Mouse (Mus musculus) intestine, postnatal 0 days (tissue): ENCODE results near the gene Vamp1. TPM values are rescaled to one million over a fixed set of nuclear protein-coding genes. Genes with fewer than 3 reads are reported as not detected.

Experiments used
- ATAC-seq: fragments of 200-750 bp; cut with Nextera tagmentation; 2 replicates; pipeline ENCODE4 v1.8.0; 2017; ENCODE audit warnings: mild to moderate bottlenecking, moderate TSS enrichment, moderate library complexity
- H3K27ac ChIP-seq: fragments of 300-500 bp; sonication (generic); 2 replicates; pipeline ENCODE4 v1.5.1; 2014; ENCODE audit warnings: mild to moderate bottlenecking, low read depth, low read length, moderate library complexity
- H3K27me3 ChIP-seq: fragments of 300-500 bp; sonication (generic); replicated peaks from 2 replicates; pipeline ENCODE4 v1.6.1; 2014; ENCODE audit warnings: low read length, mixed read lengths; ENCODE audit not compliant: control insufficient read depth, insufficient read depth
- H3K36me3 ChIP-seq: fragments of 300-500 bp; sonication (generic); 2 replicates; pipeline ENCODE4 v1.6.1; 2014; ENCODE audit warnings: mild to moderate bottlenecking, moderate library complexity; ENCODE audit not compliant: control insufficient read depth, insufficient read depth
- H3K4me1 ChIP-seq: fragments of 300-500 bp; sonication (generic); replicated peaks from 2 replicates; pipeline ENCODE4 v1.6.1; 2014; ENCODE audit warnings: antibody characterized with exemption, low read length, mixed read lengths; ENCODE audit not compliant: control insufficient read depth, insufficient read depth
- H3K4me2 ChIP-seq: fragments of 300-500 bp; sonication (generic); replicated peaks from 2 replicates; pipeline ENCODE4 v1.6.1; 2014; ENCODE audit warnings: low read depth, mild to moderate bottlenecking, moderate library complexity
- H3K4me3 ChIP-seq: fragments of 300-500 bp; sonication (generic); 2 replicates; pipeline ENCODE4 v1.5.1; 2014; ENCODE audit warnings: low read depth, low read length
- H3K9ac ChIP-seq: fragments of 300-500 bp; sonication (generic); 2 replicates; pipeline ENCODE4 v1.6.1; 2014; ENCODE audit warnings: mild to moderate bottlenecking, low read depth, low read length
- H3K9me3 ChIP-seq: fragments of 300-500 bp; sonication (generic); 2 replicates; pipeline ENCODE4 v1.6.1; 2016; ENCODE audit warnings: mixed run types; ENCODE audit not compliant: control insufficient read depth
- CTCF ChIP-seq: sonication (generic); IDR thresholded peaks from 2 replicates; pipeline ENCODE4 v1.5.1; 2016; ENCODE audit warnings: low read depth, mild to moderate bottlenecking, control low read depth, antibody characterized with exemption, moderate library complexity
- WGBS: fragments of 180-500 bp; shearing (Covaris S2); extraction: QIAGEN DNeasy Blood & Tissue Kit; methylation state at CpG from one replicate; pipeline ENCODE4 v1.1.7; 2014; 5-methylcytosine and 5-hydroxymethylcytosine counted together
- polyA plus RNA-seq: library from polyadenylated mRNA; unstranded; fragments of >200 nt; fragmentation: Nextera tagmentation; extraction: Ambion mirVana; gene quantifications from 2 replicates; pipeline ENCODE4 v1.2.1, GENCODE M21; 2015

Gene Vamp1
- polyA plus RNA-seq, 1 experiment from 2014 or later: 2.7 TPM

DNA sequence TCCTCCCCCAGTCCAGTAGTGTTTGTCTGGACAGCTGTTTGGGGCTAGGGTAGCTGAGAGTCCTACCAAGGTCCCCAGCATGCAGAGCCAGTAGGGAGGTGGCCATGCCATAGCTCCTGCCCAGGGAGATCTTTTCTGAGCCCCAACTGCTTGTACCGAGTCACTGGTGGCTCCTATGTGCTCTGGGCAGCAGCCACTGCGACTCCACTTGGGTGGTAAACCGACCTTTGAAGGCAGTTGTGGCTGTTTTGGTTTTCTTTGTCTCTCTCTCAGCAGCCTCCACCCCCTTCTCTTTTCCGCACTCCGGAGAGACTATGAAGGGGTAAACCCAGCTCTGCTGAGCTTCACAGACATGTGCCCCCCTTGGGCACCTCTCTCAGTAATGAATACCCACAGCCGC is 21.4 kb downstream of the Vamp1 start, which contains the start of gene Cd27:
Gene Cd27 (minus strand): TSS at position 229 of the 400 bp plus-strand sequence.
- WGBS: 73% methylated on average over 6 of the region's 6 CpGs
- Histone ChIP-seq H3K9me3 (no peaks in the 10 kb centered on the region), H3K4me1 (no peaks in the 10 kb centered on the region; the same call in 1 of the 2 replicates), H3K27ac (no peak within 1 kb of the TSS), H3K9ac (no peak within 1 kb of the TSS), H3K27me3 (no peaks in the 10 kb centered on the region), H3K4me3 (no peak within 1 kb of the TSS), H3K36me3 (no peaks in the 10 kb centered on the region), H3K4me2 (no peak within 1 kb of the TSS)
- no peak for TF ChIP-seq CTCF
- no peak for ATAC-seq

DNA sequence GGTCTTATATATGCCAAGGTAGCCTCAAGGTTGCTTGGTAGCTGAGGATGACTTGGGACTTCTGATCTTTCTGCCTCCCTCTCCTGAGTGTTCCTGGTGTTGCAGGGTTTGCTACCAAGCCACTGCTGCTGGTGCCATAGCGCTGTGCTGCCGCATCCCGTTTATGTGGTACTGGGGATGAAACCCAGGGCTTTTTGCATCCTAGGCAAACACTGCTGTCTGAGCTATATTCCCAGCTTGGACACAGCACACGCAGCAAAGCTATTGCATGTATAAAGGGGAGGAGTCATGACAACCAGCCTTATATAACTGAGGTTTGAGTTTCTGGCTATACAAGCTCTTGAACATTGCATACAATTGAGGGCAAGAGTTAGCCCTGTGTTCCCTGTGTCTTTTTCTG is 22.1 kb downstream of the Vamp1 start:
- 83% methylated on average over 4 of the region's 4 CpGs for WGBS
- Histone ChIP-seq H3K27me3 (no peaks in the 10 kb centered on the region), H3K4me1 (no peaks in the 10 kb centered on the region), H3K9me3 (no peaks in the 10 kb centered on the region), H3K9ac (no peak overlapping the region), H3K4me2 (no peak overlapping the region), H3K36me3 (no peaks in the 10 kb centered on the region), H3K4me3 (no peak overlapping the region), H3K27ac (no peak overlapping the region)
- TF ChIP-seq CTCF: no peak
- no peak for ATAC-seq

DNA sequence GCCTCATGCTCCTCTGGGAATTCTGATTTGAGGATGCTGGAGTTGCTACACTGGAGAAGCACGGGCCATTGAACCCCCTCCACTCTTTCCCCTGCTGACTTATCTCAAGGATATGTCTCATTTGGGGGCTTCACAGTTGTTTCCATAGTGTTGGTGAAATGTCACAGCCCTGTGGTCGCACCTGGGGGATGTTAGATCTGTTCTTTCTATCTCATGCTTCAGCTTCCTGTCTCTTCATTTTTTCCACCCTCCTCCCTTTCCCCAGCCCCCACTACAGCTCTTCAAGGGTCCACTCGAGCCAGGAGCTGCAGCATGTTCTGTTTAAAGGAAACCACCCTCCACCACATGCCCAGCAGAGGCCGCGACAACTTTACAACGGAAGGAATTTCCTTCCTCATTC is 23.0 kb downstream of the Vamp1 start:
- no peaks in the 10 kb centered on the region for H3K36me3 ChIP-seq
- H3K9ac ChIP-seq: no peak overlapping the region
- no peak overlapping the region for H3K4me3 ChIP-seq
- no peaks in the 10 kb centered on the region for H3K9me3 ChIP-seq
- H3K4me1 ChIP-seq: no peaks in the 10 kb centered on the region
- no peak overlapping the region for H3K4me2 ChIP-seq
- ATAC-seq: no peak
- TF ChIP-seq CTCF: peak; percentile 25; the same call in 1 of the 2 replicates
- no peaks in the 10 kb centered on the region for H3K27me3 ChIP-seq
- 48% methylated on average over 6 of the region's 6 CpGs for WGBS
- no peak overlapping the region for H3K27ac ChIP-seq

DNA sequence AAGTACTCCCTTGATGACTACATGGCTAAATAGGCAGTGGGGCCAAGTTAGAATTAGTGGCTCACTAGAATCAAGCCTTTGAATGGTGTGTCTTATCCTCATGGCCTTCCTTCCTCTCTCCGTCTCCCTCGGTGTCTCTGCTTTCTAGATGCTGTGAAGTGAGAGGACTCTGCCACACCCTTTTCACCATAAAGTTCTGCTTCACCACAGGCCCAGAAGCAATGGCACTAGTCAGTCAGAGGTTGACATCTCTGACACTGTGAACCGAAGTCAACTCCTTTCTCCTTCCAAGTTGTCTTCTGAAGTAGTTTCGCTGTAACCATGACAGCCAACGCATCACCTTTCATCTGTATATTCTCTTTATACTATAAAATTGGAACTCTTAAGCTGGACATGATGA is 24.2 kb downstream of the Vamp1 start:
- Histone ChIP-seq H3K4me1 (no peaks in the 10 kb centered on the region), H3K27ac (no peak overlapping the region), H3K9ac (no peak overlapping the region), H3K36me3 (no peaks in the 10 kb centered on the region), H3K4me3 (no peak overlapping the region), H3K9me3 (no peaks in the 10 kb centered on the region), H3K27me3 (no peaks in the 10 kb centered on the region), H3K4me2 (no peak overlapping the region)
- 89% methylated on average over 5 of the region's 5 CpGs for WGBS
- no peak for TF ChIP-seq CTCF
- no peak for ATAC-seq

DNA sequence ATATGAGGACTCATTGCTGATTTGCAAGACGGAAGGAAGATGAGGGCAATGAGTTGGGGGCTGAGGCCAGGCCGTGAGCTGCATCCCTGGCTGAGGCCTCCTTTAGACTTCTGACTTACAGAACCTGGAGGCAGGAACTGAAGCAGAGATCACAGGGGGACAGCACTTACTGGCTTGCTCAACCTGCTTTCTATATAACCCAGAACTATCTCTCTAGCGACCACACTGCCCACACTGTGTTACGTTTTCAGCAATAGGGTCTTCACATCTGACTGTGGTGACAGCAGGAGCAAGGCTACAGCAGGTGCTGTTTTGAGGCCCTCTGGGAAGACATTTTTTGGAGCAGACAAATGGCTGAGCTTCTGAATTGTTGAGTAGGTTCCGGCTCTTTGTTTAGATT is 25.3 kb downstream of the Vamp1 start:
- no peak overlapping the region for H3K9ac ChIP-seq
- H3K4me1 ChIP-seq: no peaks in the 10 kb centered on the region
- no peak overlapping the region for H3K27ac ChIP-seq
- ATAC-seq: no peak
- no peaks in the 10 kb centered on the region for H3K36me3 ChIP-seq
- TF ChIP-seq CTCF: no peak
- 79% methylated on average over 5 of the region's 5 CpGs for WGBS
- no peak overlapping the region for H3K4me3 ChIP-seq
- H3K4me2 ChIP-seq: no peak overlapping the region
- no peaks in the 10 kb centered on the region for H3K27me3 ChIP-seq
- no peaks in the 10 kb centered on the region for H3K9me3 ChIP-seq

DNA sequence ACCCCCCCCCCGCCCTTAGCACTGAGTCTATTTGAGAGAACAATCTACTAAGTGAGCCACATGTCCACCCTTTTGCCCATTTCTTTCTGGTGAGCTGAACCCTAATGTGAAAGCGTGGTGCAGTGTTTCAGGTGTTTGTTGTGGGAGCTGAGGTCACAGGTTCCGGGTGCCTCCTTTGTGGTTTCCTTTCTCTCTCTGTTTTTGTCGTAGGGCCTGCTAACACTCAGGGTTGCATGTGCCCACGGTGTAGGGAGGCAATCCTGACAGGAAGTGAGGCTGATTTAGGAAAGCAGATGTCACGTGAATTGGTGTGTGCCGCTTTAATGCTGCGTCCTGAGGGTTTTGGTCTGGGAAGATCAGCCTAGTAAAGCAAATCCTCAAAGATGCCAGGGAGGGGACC is 26.2 kb downstream of the Vamp1 start:
- no peak overlapping the region for H3K4me3 ChIP-seq
- 79% methylated on average over 8 of the region's 8 CpGs for WGBS
- H3K9ac ChIP-seq: no peak overlapping the region
- no peaks in the 10 kb centered on the region for H3K4me1 ChIP-seq
- H3K4me2 ChIP-seq: no peak overlapping the region
- TF ChIP-seq CTCF: no peak
- H3K27ac ChIP-seq: no peak overlapping the region
- no peaks in the 10 kb centered on the region for H3K36me3 ChIP-seq
- no peak for ATAC-seq
- no peaks in the 10 kb centered on the region for H3K27me3 ChIP-seq
- no peaks in the 10 kb centered on the region for H3K9me3 ChIP-seq

DNA sequence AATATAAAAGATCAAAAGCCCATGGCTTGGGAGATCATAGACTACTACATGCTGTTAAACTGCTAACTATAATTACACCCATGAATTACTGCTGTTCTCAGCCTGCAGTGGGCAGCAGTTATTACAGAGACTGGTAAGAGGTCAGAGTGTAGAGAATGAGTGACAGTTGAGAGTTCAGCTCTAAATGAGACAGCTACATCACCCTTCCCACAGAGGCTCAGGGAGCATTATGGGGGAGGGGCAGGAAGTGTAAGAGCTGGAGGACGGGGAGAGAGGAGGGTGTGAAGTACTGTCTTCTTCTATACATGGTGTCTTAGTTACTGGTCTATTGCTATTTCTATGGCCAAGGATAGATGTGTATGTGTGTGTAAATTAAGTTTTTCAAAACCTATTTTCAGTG is 29.2 kb downstream of the Vamp1 start:
- no peaks in the 10 kb centered on the region for H3K27me3 ChIP-seq
- 39% methylated on average over 1 of the region's 1 CpGs for WGBS
- no peaks in the 10 kb centered on the region for H3K4me1 ChIP-seq
- no peak overlapping the region for H3K4me3 ChIP-seq
- ATAC-seq: no peak
- H3K27ac ChIP-seq: no peak overlapping the region
- TF ChIP-seq CTCF: no peak
- no peaks in the 10 kb centered on the region for H3K36me3 ChIP-seq
- H3K9me3 ChIP-seq: no peaks in the 10 kb centered on the region
- H3K4me2 ChIP-seq: no peak overlapping the region
- no peak overlapping the region for H3K9ac ChIP-seq
